Mouse (Mus musculus): ENCODE measurements around the gene Krtap20-2. TPM values are rescaled to one million over a fixed set of nuclear protein-coding genes. Genes with fewer than 3 reads are reported as not detected.

Gene Krtap20-2
- polyA plus RNA-seq (2014; fragmentation: Illumina TruSeq; extraction: RNeasy Lipid Tissue Mini Kit (QIAGEN cat#74804)) = not detected

GRCm38 (mm10) chr16:89205561-89205960 lies at the start of gene Krtap20-2:
Gene Krtap20-2, plus strand, starts transcription at chr16:89205861.

GRCm38 (mm10) chr16:89157652-89158051 lies 48.0 kb upstream of the Krtap20-2 start, which contains the start of gene Gm9789:
Gene Gm9789, plus strand, starts transcription at chr16:89157952.

GRCm38 (mm10) chr16:89169190-89169589 lies 36.5 kb upstream of the Krtap20-2 start, which contains the start of gene Gm7735:
Gene Gm7735, plus strand, starts transcription at chr16:89169490.

DNA sequence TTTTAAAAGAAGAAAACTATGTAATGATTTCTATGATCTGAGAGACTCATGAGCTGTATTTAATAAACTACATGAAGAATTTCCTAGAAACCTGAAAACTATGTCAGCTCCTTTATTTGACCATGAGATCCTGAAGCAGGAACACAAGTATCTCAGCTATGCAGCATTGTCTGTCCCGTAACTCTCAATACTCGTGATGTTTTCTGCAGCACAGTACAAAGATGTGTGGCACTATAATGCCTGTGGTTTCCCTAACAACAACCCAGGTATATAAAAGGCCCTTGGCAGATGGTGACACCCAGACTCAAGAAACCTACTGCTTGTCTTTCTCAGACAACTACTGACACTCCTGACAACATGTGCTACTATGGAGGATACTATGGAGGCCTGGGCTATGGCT lies 31.2 kb upstream of the Krtap20-2 start, which contains the start of gene 1110057P08Rik:
Gene 1110057P08Rik, plus strand, starts transcription at position 301 of the 400 bp plus-strand sequence.

Other genes starting within 250 kb of the Krtap20-2 start
- gene Krtap16-3, start 243.0 kb upstream of the Krtap20-2 start, polyA plus RNA-seq (2014; fragmentation: Illumina TruSeq; extraction: RNeasy Lipid Tissue Mini Kit (QIAGEN cat#74804)) = not detected
- not detected for gene Krtap22-2, start 195.1 kb upstream of the Krtap20-2 start, polyA plus RNA-seq (2014; fragmentation: Illumina TruSeq; extraction: RNeasy Lipid Tissue Mini Kit (QIAGEN cat#74804))
- not detected for gene Gm10229, start 190.6 kb upstream of the Krtap20-2 start, polyA plus RNA-seq (2014; fragmentation: Illumina TruSeq; extraction: RNeasy Lipid Tissue Mini Kit (QIAGEN cat#74804))
- not detected for gene Krtap6-1, start 174.2 kb upstream of the Krtap20-2 start, polyA plus RNA-seq (2014; fragmentation: Illumina TruSeq; extraction: RNeasy Lipid Tissue Mini Kit (QIAGEN cat#74804))
- gene Gm10228, start 164.4 kb upstream of the Krtap20-2 start, polyA plus RNA-seq (2014; fragmentation: Illumina TruSeq; extraction: RNeasy Lipid Tissue Mini Kit (QIAGEN cat#74804)) = not detected
- not detected for gene Krtap6-5, start 158.0 kb upstream of the Krtap20-2 start, polyA plus RNA-seq (2014; fragmentation: Illumina TruSeq; extraction: RNeasy Lipid Tissue Mini Kit (QIAGEN cat#74804))
- gene 1110025L11Rik, start 141.9 kb upstream of the Krtap20-2 start, polyA plus RNA-seq (2014; fragmentation: Illumina TruSeq; extraction: RNeasy Lipid Tissue Mini Kit (QIAGEN cat#74804)) = not detected
- not detected for gene Krtap6-3, start 121.8 kb upstream of the Krtap20-2 start, polyA plus RNA-seq (2014; fragmentation: Illumina TruSeq; extraction: RNeasy Lipid Tissue Mini Kit (QIAGEN cat#74804))
- gene Gm6358, start 65.0 kb upstream of the Krtap20-2 start, polyA plus RNA-seq (2014; fragmentation: Illumina TruSeq; extraction: RNeasy Lipid Tissue Mini Kit (QIAGEN cat#74804)) = not detected
- not detected for gene Gm10061, start 54.8 kb upstream of the Krtap20-2 start, polyA plus RNA-seq (2014; fragmentation: Illumina TruSeq; extraction: RNeasy Lipid Tissue Mini Kit (QIAGEN cat#74804))
- not detected for gene Gm9789, start 47.9 kb upstream of the Krtap20-2 start, polyA plus RNA-seq (2014; fragmentation: Illumina TruSeq; extraction: RNeasy Lipid Tissue Mini Kit (QIAGEN cat#74804))
- not detected for gene Gm7735, start 36.4 kb upstream of the Krtap20-2 start, polyA plus RNA-seq (2014; fragmentation: Illumina TruSeq; extraction: RNeasy Lipid Tissue Mini Kit (QIAGEN cat#74804))
- not detected for gene 1110057P08Rik, start 31.1 kb upstream of the Krtap20-2 start, polyA plus RNA-seq (2014; fragmentation: Illumina TruSeq; extraction: RNeasy Lipid Tissue Mini Kit (QIAGEN cat#74804))
- gene Krtap21-1, start 198.0 kb downstream of the Krtap20-2 start, polyA plus RNA-seq (2014; fragmentation: Illumina TruSeq; extraction: RNeasy Lipid Tissue Mini Kit (QIAGEN cat#74804)) = not detected
- not detected for gene Krtap6-2, start 214.2 kb downstream of the Krtap20-2 start, polyA plus RNA-seq (2014; fragmentation: Illumina TruSeq; extraction: RNeasy Lipid Tissue Mini Kit (QIAGEN cat#74804))

Measured in ovary, adult 10 weeks (tissue).